8 mouse cellular contexts compared by ENCODE assay signal in genomic region chr4:123016451-123016957, GRCm38 (mm10). TPM values are rescaled to one million over a fixed set of nuclear protein-coding genes. Genes with fewer than 3 reads are reported as not detected.
DNase-seq lines count a peak whose midpoint lies in the region; ATAC-seq and TF ChIP-seq lines count a peak whose summit lies in the region.

Trit1 (plus strand) TSS chr4:123016597.

- no peaks in the 10 kb centered on the region for H3K27me3 ChIP-seq in heart, embryonic 14.5 days (ENCODE audit: control insufficient read depth, insufficient read depth, low read length)
- H3K27me3 ChIP-seq in liver, embryonic 14.5 days (ENCODE audit: control insufficient read depth, insufficient read depth, low read length), result no peaks in the 10 kb centered on the region
- H3K27me3 ChIP-seq in neural tube, embryonic 11.5 days (ENCODE audit: control insufficient read depth, insufficient read depth, low read length), result no peaks in the 10 kb centered on the region
- no peaks in the 10 kb centered on the region for H3K27me3 ChIP-seq in stomach, postnatal 0 days (ENCODE audit: control insufficient read depth, insufficient read depth, low read length)

- peak within 1 kb of the TSS; percentile 95 for H3K9ac ChIP-seq in heart, embryonic 14.5 days (ENCODE audit: low read length)
- H3K9ac ChIP-seq in liver, embryonic 14.5 days (replicated peaks), result peak within 1 kb of the TSS; percentile 61
- H3K9ac ChIP-seq in neural tube, embryonic 11.5 days (ENCODE audit: low read length), result peak within 1 kb of the TSS; percentile 81
- H3K9ac ChIP-seq in stomach, postnatal 0 days (ENCODE audit: low read length), result peak within 1 kb of the TSS; percentile 90

- H3K4me1 ChIP-seq in heart, embryonic 14.5 days (ENCODE audit: control insufficient read depth in 2 of 2, insufficient read depth in 2 of 2, low read length in 2 of 2), result peaks cover 3 to 23% of the 10 kb centered on the region in 2 experiments; a peak in 2 of 4 replicates
- H3K4me1 ChIP-seq in liver, embryonic 14.5 days (replicated peaks; ENCODE audit: control insufficient read depth in 2 of 2, insufficient read depth in 2 of 2, low read length in 1 of 2), result peaks cover 8 to 12% of the 10 kb centered on the region in 2 experiments
- H3K4me1 ChIP-seq in neural tube, embryonic 11.5 days (ENCODE audit: control insufficient read depth, insufficient read depth, low read length), result peaks cover 36% of the 10 kb centered on the region
- H3K4me1 ChIP-seq in stomach, postnatal 0 days (replicated peaks; ENCODE audit: control insufficient read depth, insufficient read depth), result no peaks in the 10 kb centered on the region

- H3K36me3 ChIP-seq in heart, embryonic 14.5 days (ENCODE audit: control insufficient read depth, insufficient read depth, low read length), result no peaks in the 10 kb centered on the region
- no peaks in the 10 kb centered on the region; the same call in 1 of the 2 replicates for H3K36me3 ChIP-seq in liver, embryonic 14.5 days (replicated peaks; ENCODE audit: control insufficient read depth, insufficient read depth, low read depth)
- no peaks in the 10 kb centered on the region for H3K36me3 ChIP-seq in neural tube, embryonic 11.5 days (ENCODE audit: control insufficient read depth, insufficient read depth, low read length)
- no peaks in the 10 kb centered on the region for H3K36me3 ChIP-seq in stomach, postnatal 0 days (ENCODE audit: control insufficient read depth, insufficient read depth, low read length)

- peak within 1 kb of the TSS; percentile 72 to 86 for H3K27ac ChIP-seq in heart, embryonic 14.5 days (replicated peaks in 1 of 2; ENCODE audit: control insufficient read depth in 1 of 2, insufficient read depth in 1 of 2, low read depth in 2 of 2, low read length in 2 of 2)
- no peak within 1 kb of the TSS for H3K27ac ChIP-seq in liver, embryonic 14.5 days
- peak within 1 kb of the TSS; percentile 89 for H3K27ac ChIP-seq in neural tube, embryonic 11.5 days (ENCODE audit: low read depth, low read length)
- peak within 1 kb of the TSS; percentile 90 for H3K27ac ChIP-seq in stomach, postnatal 0 days (replicated peaks)

- peak; percentile 99 for ATAC-seq in CD4-positive, CD25-positive, alpha-beta regulatory T cell, adult 4 months
- ATAC-seq in heart, embryonic 14.5 days (ENCODE audit: insufficient number of reproducible peaks, insufficient read depth, low FRiP score, low read depth), result peak; percentile 89
- ATAC-seq in liver, embryonic 14.5 days (ENCODE audit: insufficient read depth), result peak; percentile 88
- ATAC-seq in neural tube, embryonic 11.5 days (ENCODE audit: insufficient read depth, low FRiP score, low TSS enrichment), result peak; percentile 77
- ATAC-seq in stomach, postnatal 0 days (ENCODE audit: low FRiP score, low TSS enrichment), result peak; percentile 95

- no peak for TF ChIP-seq CTCF in liver, embryonic 14.5 days (IDR thresholded peaks at IDR 0.05; ENCODE audit: low read depth)
- no peak for TF ChIP-seq CTCF in stomach, postnatal 0 days (IDR thresholded peaks at IDR 0.05; ENCODE audit: low read depth)

- peak within 1 kb of the TSS; percentile 94 for H3K4me2 ChIP-seq in heart, embryonic 14.5 days (ENCODE audit: low read length)
- peak within 1 kb of the TSS; percentile 78 for H3K4me2 ChIP-seq in liver, embryonic 14.5 days (ENCODE audit: low read depth)
- H3K4me2 ChIP-seq in neural tube, embryonic 11.5 days (ENCODE audit: low read depth), result peak within 1 kb of the TSS; percentile 76
- peak within 1 kb of the TSS; percentile 80 for H3K4me2 ChIP-seq in stomach, postnatal 0 days (replicated peaks; ENCODE audit: low read depth)

- peak within 1 kb of the TSS; percentile 73 to 85 for H3K4me3 ChIP-seq in heart, embryonic 14.5 days (ENCODE audit: control insufficient read depth in 1 of 2, insufficient read depth in 1 of 2, low read depth in 1 of 2, low read length in 2 of 2)
- peak within 1 kb of the TSS; percentile 68 to 69 for H3K4me3 ChIP-seq in liver, embryonic 14.5 days (ENCODE audit: insufficient read depth in 1 of 2, low read depth in 2 of 2, low read length in 2 of 2)
- peak within 1 kb of the TSS; percentile 76 for H3K4me3 ChIP-seq in neural tube, embryonic 11.5 days (ENCODE audit: low read depth, low read length)
- H3K4me3 ChIP-seq in stomach, postnatal 0 days (ENCODE audit: low read depth, low read length), result peak within 1 kb of the TSS; percentile 90

- peak; percentile 81 for DNase-seq in c-Kit-negative CD71-positive TER-119-positive erythroid progenitor cells, embryonic 14.5 days (ENCODE audit: low read depth, low spot score)
- peak; percentile 75 for DNase-seq in fibroblast of lung, adult 2 months (ENCODE audit: low read depth)
- DNase-seq in kidney, postnatal 25 days, result peak; percentile 95 to 96
- peak; percentile 75 to 81 (median 76) for DNase-seq in liver, embryonic 14.5 days (ENCODE audit: low read depth in 3 of 3, low spot score in 3 of 3)
- DNase-seq in neural tube, embryonic 11.5 days (ENCODE audit: low spot score), result peak; percentile 96
- peak; percentile 96 for DNase-seq in stomach, postnatal 0 days (ENCODE audit: low spot score)

- 0% methylated on average over 34 of the region's 34 CpGs for WGBS in heart, embryonic 14.5 days
- under 1% methylated on average over 34 of the region's 34 CpGs for WGBS in liver, embryonic 14.5 days (ENCODE audit: insufficient replicate concordance)
- under 1% methylated on average over 34 of the region's 34 CpGs for WGBS in neural tube, embryonic 11.5 days
- under 1% methylated on average over 34 of the region's 34 CpGs for WGBS in stomach, postnatal 0 days

- TF ChIP-seq EP300 in liver, embryonic 14.5 days (IDR thresholded peaks at IDR 0.05; ENCODE audit: low read depth), result no peak
- no peak for TF ChIP-seq EP300 in stomach, postnatal 0 days (optimal IDR thresholded peaks at IDR 0.05)

- no peaks in the 10 kb centered on the region for H3K9me3 ChIP-seq in heart, embryonic 14.5 days (ENCODE audit: control insufficient read depth, low read length)
- H3K9me3 ChIP-seq in liver, embryonic 14.5 days (ENCODE audit: control insufficient read depth, low read length), result no peaks in the 10 kb centered on the region
- H3K9me3 ChIP-seq in neural tube, embryonic 11.5 days (ENCODE audit: control insufficient read depth, low read length), result no peaks in the 10 kb centered on the region
- no peaks in the 10 kb centered on the region for H3K9me3 ChIP-seq in stomach, postnatal 0 days (ENCODE audit: control insufficient read depth, low read length)

RNA-seq across cellular contexts. Expression of gene Trit1, which starts in this region (rescaled TPM):
- polyA plus RNA-seq in CD4-positive, CD25-positive, alpha-beta regulatory T cell, adult 4 months (2017; shearing (Covaris generic)), result 10 to 100 TPM; 16.0 to 21.2 TPM
- polyA plus RNA-seq in heart, embryonic 14.5 days (2014; fragmentation: Nextera tagmentation; extraction: Ambion mirVana), result 11.1 and 12.1 TPM in 2 replicates
- 2.4 and 3.7 TPM in 2 replicates for polyA plus RNA-seq in liver, embryonic 14.5 days (2012; rRNA removed)
- 5.2 and 5.3 TPM in 2 replicates for polyA plus RNA-seq in liver, embryonic 14.5 days (2014; fragmentation: Nextera tagmentation; extraction: Ambion mirVana)
- 22.3 and 25.4 TPM in 2 replicates for polyA plus RNA-seq in neural tube, embryonic 11.5 days (2014; fragmentation: Nextera tagmentation; extraction: Ambion mirVana)
- polyA plus RNA-seq in stomach, postnatal 0 days (2015; fragmentation: Nextera tagmentation; extraction: Ambion mirVana), result 11.6 and 12.0 TPM in 2 replicates
